Mouse (Mus musculus): ENCODE results near the gene Cdk9. TPM values are rescaled to one million over a fixed set of nuclear protein-coding genes. Genes with fewer than 3 reads are reported as not detected.

Cdk9 gene
- polyA plus RNA-seq, 1 experiment from 2014 or later = 63.6 TPM

- Histone ChIP-seq H3K4me2 (ENCODE audit: low read length) (peak overlapping the region; percentile 57), H3K4me1 (ENCODE audit: control insufficient read depth, insufficient read depth, low read depth, low read length) (peaks cover 3% of the 10 kb centered on the region; the same call in 1 of the 2 replicates), H3K36me3 (ENCODE audit: control insufficient read depth, insufficient read depth, low read length) (no peaks in the 10 kb centered on the region), H3K4me3 (ENCODE audit: low read length) (peak overlapping the region; percentile 35), H3K27me3 (replicated peaks; ENCODE audit: control insufficient read depth, insufficient read depth, low read length) (no peaks in the 10 kb centered on the region), H3K9ac (ENCODE audit: low read depth, low read length) (peak overlapping the region; percentile 41), H3K27ac (ENCODE audit: low read depth, low read length) (peak overlapping the region; percentile 31; the same call in 1 of the 2 replicates), H3K9me3 (ENCODE audit: control insufficient read depth, low read length) (no peaks in the 10 kb centered on the region)
- peak; percentile 98 for ATAC-seq
- WGBS = 2% methylated on average over 16 of the region's 16 CpGs
Measured at GRCm38 (mm10) chr2:32727435-32727834, 14.6 kb upstream of the Cdk9 start.

- Histone ChIP-seq H3K4me3 (ENCODE audit: low read length) (no peak overlapping the region), H3K27me3 (replicated peaks; ENCODE audit: control insufficient read depth, insufficient read depth, low read length) (no peaks in the 10 kb centered on the region), H3K27ac (ENCODE audit: low read depth, low read length) (no peak overlapping the region), H3K9ac (ENCODE audit: low read depth, low read length) (no peak overlapping the region), H3K9me3 (ENCODE audit: control insufficient read depth, low read length) (no peaks in the 10 kb centered on the region), H3K4me2 (ENCODE audit: low read length) (no peak overlapping the region), H3K36me3 (ENCODE audit: control insufficient read depth, insufficient read depth, low read length) (no peaks in the 10 kb centered on the region), H3K4me1 (ENCODE audit: control insufficient read depth, insufficient read depth, low read depth, low read length) (peaks cover 3% of the 10 kb centered on the region; the same call in 1 of the 2 replicates)
- 77% methylated on average over 16 of the region's 16 CpGs for WGBS
- no peak for ATAC-seq
Measured at GRCm38 (mm10) chr2:32724832-32725790, 12.2 kb upstream of the Cdk9 start.

- Histone ChIP-seq H3K27me3 (replicated peaks; ENCODE audit: control insufficient read depth, insufficient read depth, low read length) (no peaks in the 10 kb centered on the region), H3K4me3 (ENCODE audit: low read length) (no peak overlapping the region), H3K9ac (ENCODE audit: low read depth, low read length) (no peak overlapping the region), H3K4me2 (ENCODE audit: low read length) (no peak overlapping the region), H3K9me3 (ENCODE audit: control insufficient read depth, low read length) (no peaks in the 10 kb centered on the region), H3K36me3 (ENCODE audit: control insufficient read depth, insufficient read depth, low read length) (no peaks in the 10 kb centered on the region), H3K4me1 (ENCODE audit: control insufficient read depth, insufficient read depth, low read depth, low read length) (peaks cover 3% of the 10 kb centered on the region; the same call in 1 of the 2 replicates), H3K27ac (ENCODE audit: low read depth, low read length) (no peak overlapping the region)
- WGBS = 81% methylated on average over 4 of the region's 4 CpGs
- no peak for ATAC-seq
Measured at GRCm38 (mm10) chr2:32724149-32724548, 11.3 kb upstream of the Cdk9 start.

- no peaks in the 10 kb centered on the region for H3K9me3 ChIP-seq (ENCODE audit: control insufficient read depth, low read length)
- WGBS = 73% methylated on average over 3 of the region's 3 CpGs
- no peak overlapping the region for H3K4me3 ChIP-seq (ENCODE audit: low read length)
- H3K4me2 ChIP-seq (ENCODE audit: low read length) = no peak overlapping the region
- peaks cover 3% of the 10 kb centered on the region; the same call in 1 of the 2 replicates for H3K4me1 ChIP-seq (ENCODE audit: control insufficient read depth, insufficient read depth, low read depth, low read length)
- ATAC-seq = no peak
- no peak overlapping the region for H3K9ac ChIP-seq (ENCODE audit: low read depth, low read length)
- H3K27me3 ChIP-seq (replicated peaks; ENCODE audit: control insufficient read depth, insufficient read depth, low read length) = no peaks in the 10 kb centered on the region
- H3K36me3 ChIP-seq (ENCODE audit: control insufficient read depth, insufficient read depth, low read length) = no peaks in the 10 kb centered on the region
- no peak overlapping the region for H3K27ac ChIP-seq (ENCODE audit: low read depth, low read length)
Measured at GRCm38 (mm10) chr2:32722581-32722980, 9.7 kb upstream of the Cdk9 start.

GRCm38 (mm10) chr2:32722046-32722445, 9.2 kb upstream of the Cdk9 start:
- Histone ChIP-seq H3K9me3 (ENCODE audit: control insufficient read depth, low read length) (no peaks in the 10 kb centered on the region), H3K27me3 (replicated peaks; ENCODE audit: control insufficient read depth, insufficient read depth, low read length) (no peaks in the 10 kb centered on the region), H3K27ac (ENCODE audit: low read depth, low read length) (no peak overlapping the region), H3K4me1 (ENCODE audit: control insufficient read depth, insufficient read depth, low read depth, low read length) (peaks cover 1% of the 10 kb centered on the region; the same call in 1 of the 2 replicates), H3K36me3 (ENCODE audit: control insufficient read depth, insufficient read depth, low read length) (no peaks in the 10 kb centered on the region), H3K4me3 (ENCODE audit: low read length) (no peak overlapping the region), H3K4me2 (ENCODE audit: low read length) (no peak overlapping the region), H3K9ac (ENCODE audit: low read depth, low read length) (no peak overlapping the region)
- 61% methylated on average over 5 of the region's 6 CpGs for WGBS
- ATAC-seq = no peak

- Histone ChIP-seq H3K27me3 (replicated peaks; ENCODE audit: control insufficient read depth, insufficient read depth, low read length) (no peaks in the 10 kb centered on the region), H3K4me2 (ENCODE audit: low read length) (no peak within 1 kb of the TSS), H3K27ac (ENCODE audit: low read depth, low read length) (no peak within 1 kb of the TSS), H3K4me3 (ENCODE audit: low read length) (no peak within 1 kb of the TSS), H3K9me3 (ENCODE audit: control insufficient read depth, low read length) (no peaks in the 10 kb centered on the region), H3K4me1 (ENCODE audit: control insufficient read depth, insufficient read depth, low read depth, low read length) (no peaks in the 10 kb centered on the region), H3K36me3 (ENCODE audit: control insufficient read depth, insufficient read depth, low read length) (no peaks in the 10 kb centered on the region), H3K9ac (ENCODE audit: low read depth, low read length) (no peak within 1 kb of the TSS)
- WGBS = 37% methylated on average over 8 of the region's 8 CpGs
- no peak for ATAC-seq
Measured at GRCm38 (mm10) chr2:32720681-32721229, 7.9 kb upstream of the Cdk9 start, which contains the start of gene Sh2d3c. Gene Sh2d3c, plus strand, starts transcription at chr2:32721055.

GRCm38 (mm10) chr2:32720053-32720452, 7.2 kb upstream of the Cdk9 start:
- Histone ChIP-seq H3K9me3 (ENCODE audit: control insufficient read depth, low read length) (no peaks in the 10 kb centered on the region), H3K4me3 (ENCODE audit: low read length) (no peak overlapping the region), H3K9ac (ENCODE audit: low read depth, low read length) (no peak overlapping the region), H3K4me1 (ENCODE audit: control insufficient read depth, insufficient read depth, low read depth, low read length) (no peaks in the 10 kb centered on the region), H3K27me3 (replicated peaks; ENCODE audit: control insufficient read depth, insufficient read depth, low read length) (no peaks in the 10 kb centered on the region), H3K27ac (ENCODE audit: low read depth, low read length) (no peak overlapping the region), H3K36me3 (ENCODE audit: control insufficient read depth, insufficient read depth, low read length) (no peaks in the 10 kb centered on the region), H3K4me2 (ENCODE audit: low read length) (no peak overlapping the region)
- ATAC-seq = no peak
- WGBS = 92% methylated on average over 3 of the region's 3 CpGs

GRCm38 (mm10) chr2:32718761-32719160, 5.9 kb upstream of the Cdk9 start:
- Histone ChIP-seq H3K9me3 (ENCODE audit: control insufficient read depth, low read length) (no peaks in the 10 kb centered on the region), H3K27ac (ENCODE audit: low read depth, low read length) (no peak overlapping the region; the same call in 1 of the 2 replicates), H3K4me1 (ENCODE audit: control insufficient read depth, insufficient read depth, low read depth, low read length) (peaks cover 11% of the 10 kb centered on the region), H3K36me3 (ENCODE audit: control insufficient read depth, insufficient read depth, low read length) (no peaks in the 10 kb centered on the region), H3K4me3 (ENCODE audit: low read length) (no peak overlapping the region), H3K27me3 (replicated peaks; ENCODE audit: control insufficient read depth, insufficient read depth, low read length) (no peaks in the 10 kb centered on the region), H3K9ac (ENCODE audit: low read depth, low read length) (no peak overlapping the region), H3K4me2 (ENCODE audit: low read length) (no peak overlapping the region)
- ATAC-seq = peak; percentile 80
- 25% methylated on average over 9 of the region's 9 CpGs for WGBS

GRCm38 (mm10) chr2:32714987-32715425, 2.1 kb upstream of the Cdk9 start:
- WGBS = 69% methylated on average over 4 of the region's 4 CpGs

More at GRCm38 (mm10) chr2:32714987-32715425, 2.1 kb upstream of the Cdk9 start:
- Histone ChIP-seq H3K4me2 (ENCODE audit: low read length) (no peak overlapping the region), H3K4me3 (ENCODE audit: low read length) (no peak overlapping the region), H3K9ac (ENCODE audit: low read depth, low read length) (0 out of 2 replicates have a peak overlapping the region, but pooled peaks have one; percentile 1), H3K9me3 (ENCODE audit: control insufficient read depth, low read length) (no peaks in the 10 kb centered on the region), H3K4me1 (ENCODE audit: control insufficient read depth, insufficient read depth, low read depth, low read length) (peaks cover 25% of the 10 kb centered on the region), H3K36me3 (ENCODE audit: control insufficient read depth, insufficient read depth, low read length) (no peaks in the 10 kb centered on the region), H3K27me3 (replicated peaks; ENCODE audit: control insufficient read depth, insufficient read depth, low read length) (no peaks in the 10 kb centered on the region), H3K27ac (ENCODE audit: low read depth, low read length) (no peak overlapping the region)
- ATAC-seq = no peak
